Mouse (Mus musculus): ENCODE results near the gene Gstcd. TPM values are rescaled to one million over a fixed set of nuclear protein-coding genes. Genes with fewer than 3 reads are reported as not detected.
A peak's percentile ranks its signal among the peaks of the same experiment; 100 is the strongest.

Gene Gstcd
- polyA plus RNA-seq, 1 experiment from 2014 or later: 4.4 TPM

DNA sequence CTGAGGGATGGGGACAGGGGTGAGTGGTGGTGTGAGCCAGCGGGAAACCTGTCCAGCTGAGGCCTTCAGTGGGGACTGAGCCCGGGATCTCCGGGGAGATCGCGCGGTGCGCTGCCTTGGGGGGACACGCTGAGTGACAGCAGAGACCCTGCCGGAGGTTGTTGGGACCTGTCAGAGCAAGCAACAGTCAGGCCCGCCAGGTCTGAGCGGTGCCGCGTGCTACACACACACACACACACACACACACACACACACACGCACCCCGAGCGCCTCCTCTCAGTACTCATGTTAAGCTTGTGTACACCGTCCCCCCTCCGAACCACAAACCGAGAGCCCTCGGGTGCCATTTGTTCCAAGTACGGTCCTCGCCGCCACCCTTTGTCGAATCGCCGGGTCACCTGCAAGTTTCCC lies 142.4 kb downstream of the Gstcd start:
- peaks cover 16% of the 10 kb centered on the region for H3K4me1 ChIP-seq
- peak overlapping the region; percentile 65 for H3K4me3 ChIP-seq
- peak overlapping the region; percentile 57 for H3K9ac ChIP-seq (replicated peaks)
- no peaks in the 10 kb centered on the region for H3K36me3 ChIP-seq
- no peaks in the 10 kb centered on the region for H3K9me3 ChIP-seq
- peak overlapping the region; percentile 93 for H3K4me2 ChIP-seq (replicated peaks)
- no peak overlapping the region for H3K27ac ChIP-seq (replicated peaks)
- WGBS: 0% methylated on average over 23 of the region's 26 CpGs
- ATAC-seq (replicated peaks): peak; percentile 80
- 0 out of 2 replicates have a peak, but pooled peaks cover 4% of the 10 kb centered on the region for H3K27me3 ChIP-seq

DNA sequence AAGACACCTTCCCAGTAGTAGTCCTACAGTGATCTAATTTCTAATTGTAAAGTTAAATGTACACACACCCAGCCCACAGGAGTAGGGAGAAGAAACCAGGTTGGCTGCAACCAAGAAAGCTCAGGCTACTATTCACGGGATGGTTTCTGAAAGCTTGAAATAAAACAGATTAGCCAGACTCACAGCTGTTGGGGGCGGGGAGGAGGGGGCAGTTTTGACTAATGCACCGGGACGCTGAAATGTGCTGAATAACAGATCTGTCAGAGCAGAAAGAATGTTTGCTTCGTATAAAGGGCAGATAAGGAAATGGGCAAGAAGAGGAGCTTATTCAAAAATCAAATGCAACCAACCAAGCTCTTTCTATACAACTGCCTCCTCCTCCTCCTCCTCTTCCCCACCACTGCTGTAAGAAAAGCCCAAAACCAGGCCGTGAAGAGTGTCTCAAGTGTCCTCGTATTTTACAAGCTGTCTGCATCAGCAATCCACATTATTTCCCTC lies 143.5 kb downstream of the Gstcd start:
- H3K4me1 ChIP-seq: peaks cover 16% of the 10 kb centered on the region
- no peak overlapping the region for H3K4me2 ChIP-seq (replicated peaks)
- H3K4me3 ChIP-seq: no peak overlapping the region
- no peaks in the 10 kb centered on the region for H3K36me3 ChIP-seq
- H3K27ac ChIP-seq (replicated peaks): no peak overlapping the region
- H3K9ac ChIP-seq (replicated peaks): no peak overlapping the region
- 24% methylated on average over 7 of the region's 7 CpGs for WGBS
- no peaks in the 10 kb centered on the region for H3K9me3 ChIP-seq
- H3K27me3 ChIP-seq: 0 out of 2 replicates have a peak, but pooled peaks cover 4% of the 10 kb centered on the region
- ATAC-seq (replicated peaks): no peak

DNA sequence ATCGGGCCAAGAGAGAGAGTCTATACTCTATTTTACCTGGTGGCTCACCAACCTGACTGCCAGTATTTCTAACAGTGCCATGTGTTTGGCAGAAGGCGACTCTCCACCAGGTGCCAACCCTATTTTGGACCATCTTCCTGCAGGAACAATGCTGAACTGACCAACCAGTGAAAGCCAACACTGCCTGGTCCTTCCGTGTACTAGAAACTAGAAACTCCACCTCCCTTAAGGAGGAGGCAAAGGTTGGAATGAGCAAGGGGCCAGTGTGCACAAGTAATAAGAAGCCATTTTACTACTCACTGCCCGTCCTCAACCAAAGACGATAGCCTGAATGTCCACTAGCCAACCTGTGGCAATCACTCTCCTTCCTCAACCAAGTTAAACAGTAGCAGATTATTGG lies 145.7 kb downstream of the Gstcd start:
- H3K9me3 ChIP-seq: no peaks in the 10 kb centered on the region
- peaks cover 16% of the 10 kb centered on the region for H3K4me1 ChIP-seq
- H3K27me3 ChIP-seq: 0 out of 2 replicates have a peak, but pooled peaks cover 4% of the 10 kb centered on the region
- H3K9ac ChIP-seq (replicated peaks): no peak overlapping the region
- 96% methylated on average over 5 of the region's 5 CpGs for WGBS
- H3K4me3 ChIP-seq: no peak overlapping the region
- H3K36me3 ChIP-seq: no peaks in the 10 kb centered on the region
- no peak overlapping the region for H3K27ac ChIP-seq (replicated peaks)
- ATAC-seq (replicated peaks): no peak
- no peak overlapping the region for H3K4me2 ChIP-seq (replicated peaks)

DNA sequence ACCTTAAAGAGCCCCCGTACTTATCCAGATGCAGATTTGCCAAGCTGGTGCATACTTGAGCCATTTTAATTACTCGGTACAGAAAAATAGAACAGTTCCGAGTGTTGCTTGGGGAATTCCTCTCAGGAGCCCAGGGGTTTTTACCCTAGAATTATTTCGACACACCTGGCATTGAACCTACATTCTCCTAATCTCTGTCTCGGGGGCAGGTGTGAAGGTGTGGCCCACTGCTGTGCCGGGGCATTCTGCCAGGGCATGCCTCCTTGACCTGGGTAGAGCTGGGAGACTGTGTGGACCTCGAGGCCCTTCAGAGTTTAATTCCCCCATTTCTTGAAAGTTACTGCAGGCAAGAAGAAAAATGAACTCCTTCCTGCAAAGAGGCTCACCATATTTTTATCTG lies 146.2 kb downstream of the Gstcd start:
- ATAC-seq (replicated peaks): no peak
- WGBS: 80% methylated on average over 7 of the region's 7 CpGs
- no peak overlapping the region for H3K4me2 ChIP-seq (replicated peaks)
- peaks cover 16% of the 10 kb centered on the region for H3K4me1 ChIP-seq
- no peak overlapping the region for H3K4me3 ChIP-seq
- H3K9me3 ChIP-seq: no peaks in the 10 kb centered on the region
- H3K9ac ChIP-seq (replicated peaks): no peak overlapping the region
- no peak overlapping the region for H3K27ac ChIP-seq (replicated peaks)
- H3K36me3 ChIP-seq: no peaks in the 10 kb centered on the region
- 0 out of 2 replicates have a peak, but pooled peaks cover 4% of the 10 kb centered on the region for H3K27me3 ChIP-seq

DNA sequence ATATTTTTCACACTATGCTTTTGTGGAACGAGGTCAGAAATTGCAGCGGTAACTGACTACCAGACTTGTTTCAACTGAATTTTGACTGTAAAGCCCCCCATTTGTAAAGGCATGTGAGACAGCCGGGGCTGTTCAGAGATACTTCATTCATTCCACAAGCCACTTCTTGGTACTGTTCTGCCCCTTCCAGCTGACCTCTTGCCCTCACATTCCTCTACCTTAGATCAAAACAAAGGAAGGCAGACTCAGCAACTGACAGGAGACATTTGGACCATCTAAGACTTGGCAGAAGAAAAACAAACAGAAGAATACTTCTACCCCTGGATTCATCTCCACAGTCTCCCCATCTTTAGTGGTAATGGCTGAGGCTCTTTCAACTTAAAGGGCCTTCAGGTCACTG lies 147.2 kb downstream of the Gstcd start:
- no peak overlapping the region for H3K4me3 ChIP-seq
- H3K27me3 ChIP-seq: no peaks in the 10 kb centered on the region
- H3K27ac ChIP-seq (replicated peaks): no peak overlapping the region
- no peak for ATAC-seq (replicated peaks)
- H3K4me2 ChIP-seq (replicated peaks): no peak overlapping the region
- H3K9me3 ChIP-seq: no peaks in the 10 kb centered on the region
- peaks cover 12% of the 10 kb centered on the region for H3K4me1 ChIP-seq
- H3K36me3 ChIP-seq: no peaks in the 10 kb centered on the region
- no peak overlapping the region for H3K9ac ChIP-seq (replicated peaks)
- 63% methylated on average over 3 of the region's 3 CpGs for WGBS

DNA sequence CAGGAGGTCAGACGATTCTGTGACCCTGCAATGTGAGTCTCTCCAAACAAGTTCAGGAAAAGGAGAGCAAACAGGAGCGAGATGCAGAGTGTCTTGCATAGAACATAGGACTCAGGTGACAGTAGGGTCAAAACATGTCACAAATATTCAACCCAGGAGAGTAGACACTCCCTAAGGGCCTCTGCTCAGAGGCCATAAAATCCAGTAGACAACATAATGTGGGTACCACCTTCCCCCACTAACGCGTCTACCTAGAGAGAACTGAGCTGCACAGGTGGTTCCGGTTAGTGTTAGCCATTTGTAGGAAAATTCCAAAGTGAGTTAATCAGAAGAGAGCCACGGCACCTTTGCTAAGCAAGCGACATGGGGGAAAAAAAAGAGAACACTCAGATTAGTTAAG lies 147.6 kb downstream of the Gstcd start:
- Histone ChIP-seq H3K4me3 (no peak overlapping the region), H3K4me1 (peaks cover 8% of the 10 kb centered on the region), H3K27ac (replicated peaks) (no peak overlapping the region), H3K27me3 (no peaks in the 10 kb centered on the region), H3K9ac (replicated peaks) (no peak overlapping the region), H3K36me3 (no peaks in the 10 kb centered on the region), H3K4me2 (replicated peaks) (no peak overlapping the region), H3K9me3 (no peaks in the 10 kb centered on the region)
- 73% methylated on average over 7 of the region's 7 CpGs for WGBS
- no peak for ATAC-seq (replicated peaks)

DNA sequence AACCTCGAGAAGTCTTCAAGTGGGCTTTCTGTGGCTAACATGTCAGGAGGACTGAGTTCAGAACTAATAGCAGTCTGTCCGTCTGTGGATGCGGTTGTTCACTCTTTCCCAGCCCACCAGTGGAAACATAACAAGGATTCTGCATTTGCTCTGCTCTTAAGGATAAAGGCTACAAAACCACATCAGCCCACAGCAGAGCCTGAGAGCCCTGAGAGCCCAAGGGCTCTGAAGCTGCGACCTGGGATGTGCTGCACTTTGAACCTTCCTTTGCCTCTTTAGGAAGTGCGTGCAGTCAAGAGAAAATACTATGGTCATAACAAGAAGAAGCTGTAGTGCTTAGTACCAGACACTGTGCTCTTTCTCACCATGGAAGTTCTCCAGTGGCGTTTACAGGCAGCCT lies 149.1 kb downstream of the Gstcd start:
- Histone ChIP-seq H3K4me1 (no peaks in the 10 kb centered on the region), H3K4me2 (replicated peaks) (no peak overlapping the region), H3K9me3 (no peaks in the 10 kb centered on the region), H3K27ac (replicated peaks) (no peak overlapping the region), H3K4me3 (no peak overlapping the region), H3K27me3 (no peaks in the 10 kb centered on the region), H3K36me3 (no peaks in the 10 kb centered on the region), H3K9ac (replicated peaks) (no peak overlapping the region)
- ATAC-seq (replicated peaks): no peak
- WGBS: 88% methylated on average over 6 of the region's 6 CpGs

DNA sequence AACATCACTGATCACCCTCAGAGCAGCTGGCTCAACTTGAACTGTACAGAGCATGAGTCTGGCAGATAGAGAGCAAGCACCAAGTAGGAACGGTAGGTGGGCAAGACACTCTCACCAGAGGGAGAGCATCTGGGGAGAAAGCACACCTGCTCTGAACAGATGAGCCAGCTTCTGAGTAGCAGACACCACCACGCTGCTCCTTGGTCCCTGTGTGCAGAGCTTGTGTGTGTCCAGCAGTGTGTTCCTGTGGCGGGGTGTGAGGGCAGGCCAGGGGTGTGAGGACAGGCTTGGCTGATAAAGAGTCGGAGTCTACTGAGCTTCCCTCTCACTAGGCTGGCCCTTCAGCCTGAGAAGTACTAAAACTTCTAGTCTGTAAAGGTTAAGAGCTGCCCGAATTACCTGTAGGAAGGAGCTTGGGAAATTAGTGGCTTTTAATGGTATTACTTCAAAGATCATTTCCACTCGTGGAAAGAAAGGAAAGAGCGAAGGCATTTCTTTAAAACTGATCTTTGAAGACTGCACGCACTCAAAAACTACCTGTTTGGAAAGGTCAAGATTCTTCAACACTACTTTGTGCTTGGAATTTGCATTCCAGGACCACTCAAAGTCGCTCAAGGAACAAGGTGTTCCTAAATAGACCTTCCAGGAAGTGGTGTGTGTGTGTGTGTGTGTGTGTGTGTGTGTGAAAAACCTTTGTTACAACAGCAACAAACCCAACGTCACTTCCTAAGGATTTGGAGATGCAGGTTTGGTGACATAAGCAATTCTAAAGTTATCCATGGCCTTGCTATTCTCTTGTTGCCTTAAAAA lies 151.4 kb downstream of the Gstcd start:
- H3K27me3 ChIP-seq: no peaks in the 10 kb centered on the region
- 85% methylated on average over 10 of the region's 10 CpGs for WGBS
- no peak overlapping the region for H3K27ac ChIP-seq (replicated peaks)
- no peak overlapping the region for H3K4me3 ChIP-seq
- no peak for ATAC-seq (replicated peaks)
- no peak overlapping the region for H3K9ac ChIP-seq (replicated peaks)
- no peak overlapping the region for H3K4me2 ChIP-seq (replicated peaks)
- no peaks in the 10 kb centered on the region for H3K4me1 ChIP-seq
- no peaks in the 10 kb centered on the region for H3K36me3 ChIP-seq
- H3K9me3 ChIP-seq: no peaks in the 10 kb centered on the region

DNA sequence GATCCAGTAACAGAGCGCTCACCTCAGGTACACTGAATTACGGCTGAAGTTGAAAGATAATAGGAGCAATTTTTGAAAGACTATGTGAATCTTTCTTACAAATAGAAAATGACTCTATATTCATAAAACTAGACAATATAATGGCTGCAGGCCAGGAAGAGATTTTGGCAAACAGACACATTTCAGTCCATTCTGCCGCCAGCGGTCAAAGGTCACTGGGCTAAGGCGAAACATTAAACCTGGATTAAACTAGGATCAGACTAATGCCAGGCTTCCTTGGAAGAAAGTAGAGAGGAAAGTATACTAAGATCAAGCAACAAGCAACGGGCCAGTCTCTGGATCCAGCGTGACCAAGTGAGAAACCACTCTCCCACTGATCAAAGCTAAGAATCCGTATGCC lies 152.8 kb downstream of the Gstcd start:
- 85% methylated on average over 8 of the region's 8 CpGs for WGBS
- H3K27me3 ChIP-seq: no peaks in the 10 kb centered on the region
- no peak overlapping the region for H3K4me2 ChIP-seq (replicated peaks)
- H3K9ac ChIP-seq (replicated peaks): no peak overlapping the region
- H3K27ac ChIP-seq (replicated peaks): no peak overlapping the region
- no peak overlapping the region for H3K4me3 ChIP-seq
- peaks cover 5% of the 10 kb centered on the region for H3K4me1 ChIP-seq
- H3K36me3 ChIP-seq: no peaks in the 10 kb centered on the region
- H3K9me3 ChIP-seq: no peaks in the 10 kb centered on the region
- no peak for ATAC-seq (replicated peaks)

DNA sequence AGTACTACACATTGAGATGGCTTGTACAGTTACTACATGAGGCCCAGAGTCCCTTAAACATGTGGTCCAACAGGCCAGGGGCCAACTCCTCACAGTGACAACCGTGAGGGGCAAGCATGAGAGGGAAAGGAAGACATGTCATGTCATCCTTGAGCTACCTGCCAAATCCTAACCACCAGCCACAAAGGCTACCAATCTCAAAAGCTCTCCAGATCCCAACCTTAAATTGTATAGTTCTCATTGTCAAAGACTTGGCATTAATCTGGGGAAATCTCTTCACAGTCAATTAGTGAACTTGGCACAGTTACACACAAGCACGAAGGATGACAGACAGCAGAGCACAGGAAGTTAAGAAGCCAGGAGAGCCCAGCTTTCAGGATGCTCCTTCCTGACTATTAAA lies 157.2 kb downstream of the Gstcd start:
- H3K9me3 ChIP-seq: no peaks in the 10 kb centered on the region
- WGBS: 25% methylated on average over 2 of the region's 2 CpGs
- peaks cover 5% of the 10 kb centered on the region for H3K4me1 ChIP-seq

More for the DNA sequence above, 157.2 kb downstream of the Gstcd start:
- H3K36me3 ChIP-seq: no peaks in the 10 kb centered on the region
- H3K4me2 ChIP-seq (replicated peaks): no peak overlapping the region
- no peak overlapping the region for H3K4me3 ChIP-seq
- H3K9ac ChIP-seq (replicated peaks): no peak overlapping the region
- H3K27ac ChIP-seq (replicated peaks): no peak overlapping the region
- no peaks in the 10 kb centered on the region for H3K27me3 ChIP-seq
- ATAC-seq (replicated peaks): peak; percentile 63; the same call in 1 of the 2 replicates

Measured in forebrain, embryonic 15.5 days (tissue).